In genomic region chr5:112454966-112455555, GRCm38 (mm10) we compare ENCODE assay signal across 17 mouse cellular contexts. TPM values are rescaled to one million over a fixed set of nuclear protein-coding genes. Genes with fewer than 3 reads are reported as not detected.
A peak's percentile ranks its signal among the peaks of the same experiment; 100 is the strongest.
DNase-seq lines count a peak whose midpoint lies in the region; ATAC-seq and TF ChIP-seq lines count a peak whose summit lies in the region.
"Had no signal": no experiment of that assay in that cellular context is flagged by ENCODE, and none has a peak within 500 bp of the region (broad histone marks: within the 10 kb centered on the region; RNA-seq: fewer than 3 reads in every experiment).

No protein-coding gene starts in this region.

- DNase-seq in frontal cortex, postnatal 14 days (ENCODE audit: low spot score in 2 of 2), result no peak
- DNase-seq in left cerebral cortex, adult 2 months (ENCODE audit: extremely low spot score in 1 of 2, low spot score in 2 of 2), result no peak
- no peak for DNase-seq in left cerebral cortex, adult 9 months (ENCODE audit: low spot score in 2 of 2)
- peak; percentile 45 for DNase-seq in R1 (ENCODE audit: low read depth, low spot score)
- peak; percentile 62 for DNase-seq in brain, embryonic 14.5 days (ENCODE audit: low read depth)
- no peak for DNase-seq in thymus, postnatal 36 days
- DNase-seq: adrenal gland, postnatal 14 days had no signal

- no peak overlapping the region; the same call in 1 of the 2 replicates for H3K27ac ChIP-seq in left cerebral cortex, adult 2 months
- H3K27ac ChIP-seq: hindbrain, embryonic 10.5 days; liver, embryonic 15.5 days had no signal

- ATAC-seq in frontal cortex, adult (ENCODE audit: low TSS enrichment), result peak; percentile 32; the same call in 1 of the 2 replicates

- peak; percentile 52 for TF ChIP-seq CTCF in left cerebral cortex, adult 2 months (IDR thresholded peaks at IDR 0.05)
- peak; percentile 47; the same call in 1 of the 2 replicates for TF ChIP-seq CTCF in brain, embryonic 14.5 days (IDR thresholded peaks at IDR 0.05; ENCODE audit: borderline replicate concordance, extremely low read depth, insufficient read depth, insufficient read length)

- H3K4me3 ChIP-seq in left cerebral cortex, adult 2 months, result no peak overlapping the region
- H3K4me3 ChIP-seq: hindbrain, embryonic 10.5 days; liver, embryonic 15.5 days; megakaryocyte, embryonic 14.5 days; myocyte had no signal

- intact Hi-C loops in left cerebral cortex, adult 2 months (cut with DNase I), result no loop called here

- no peak for TF ChIP-seq POLR2A in brain, embryonic 14.5 days (IDR thresholded peaks at IDR 0.05; ENCODE audit: borderline replicate concordance, extremely low read depth, insufficient read depth, insufficient read length, poor library complexity, severe bottlenecking)

RNA-seq across cellular contexts. Expression of gene Gm6588, which starts 5.8 kb away (rescaled TPM):
- not detected for total RNA-seq in left cerebral cortex, adult 2 months (2021)
- not detected in 2 replicates for polyA plus RNA-seq in brain, embryonic 14.5 days (2012; rRNA removed)
- total RNA-seq: adrenal gland, postnatal 14 days; gastrocnemius, adult 8-10 months had no signal
- polyA plus RNA-seq: heart, embryonic 11.5 days; hindbrain, embryonic 10.5 days; kidney, embryonic 14.5 days; limb, embryonic 11.5 days; liver, embryonic 15.5 days; myocyte; small intestine, adult 2 months had no signal

Comparison
In these comparisons a context has a peak if more than half of its experiments do, and no peak if none do; other contexts are left out.
1. DNase-seq: peak in R1 (single experiment) and brain, embryonic 14.5 days (single experiment); none in frontal cortex, postnatal 14 days (0 of 2), left cerebral cortex, adult 2 months (0 of 2), left cerebral cortex, adult 9 months (0 of 2) and thymus, postnatal 36 days (0 of 2).